Mouse (Mus musculus) right cerebral cortex, adult 18-20 months (tissue): ENCODE measurements around the gene Hipk2.

Experiments used
- DNase-seq: peaks from one replicate; pipeline ENCODE4 v3.0.0; 2022; ENCODE audit warnings: mixed read lengths

Hipk2 gene

DNA sequence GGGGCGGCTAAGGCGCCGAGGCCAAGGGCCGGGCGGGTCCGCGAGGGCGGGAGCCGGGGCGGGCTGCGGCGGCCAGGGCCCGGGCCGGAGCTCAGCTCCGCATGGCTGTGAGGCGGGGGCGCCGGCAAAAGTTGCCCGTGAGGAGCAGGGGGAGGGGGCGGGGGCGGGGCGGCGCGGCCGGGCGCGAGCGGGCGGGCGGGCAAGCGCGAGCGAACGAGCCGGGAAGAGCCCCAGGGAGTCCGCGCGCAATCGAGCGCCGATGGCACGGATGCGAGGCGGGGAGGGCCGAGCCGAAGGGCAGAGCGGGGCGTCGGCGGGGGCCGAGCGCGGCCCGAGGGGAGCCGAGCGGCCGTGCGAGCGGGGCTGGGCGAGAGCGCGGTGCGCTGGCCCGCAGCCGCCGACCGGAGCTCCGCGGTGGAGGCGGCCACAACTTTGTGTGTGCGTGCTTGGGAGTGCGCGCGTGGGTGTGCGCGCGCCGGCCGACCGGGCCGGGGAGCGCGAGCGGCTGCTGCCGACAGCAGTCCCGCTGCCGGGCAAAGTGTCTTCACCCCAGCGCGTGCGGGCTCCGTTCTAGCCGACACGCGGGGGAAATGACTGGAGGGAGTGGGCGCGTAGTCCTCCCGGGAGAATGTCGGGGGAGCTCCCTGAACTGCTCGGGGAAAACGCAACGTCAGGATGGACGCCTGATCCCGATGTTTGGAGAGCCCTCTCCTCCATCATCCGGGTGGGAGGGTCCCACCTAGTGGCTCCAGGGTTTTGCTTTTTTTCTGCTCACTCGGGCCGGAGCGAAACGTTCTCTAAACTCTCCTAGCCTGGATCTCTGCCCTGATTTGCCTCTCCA is at the start of gene Hipk2:
TSS of gene Hipk2 (minus strand) at position 95 of the 841 bp plus-strand sequence.
- DNase-seq, result peak; percentile 76

DNA sequence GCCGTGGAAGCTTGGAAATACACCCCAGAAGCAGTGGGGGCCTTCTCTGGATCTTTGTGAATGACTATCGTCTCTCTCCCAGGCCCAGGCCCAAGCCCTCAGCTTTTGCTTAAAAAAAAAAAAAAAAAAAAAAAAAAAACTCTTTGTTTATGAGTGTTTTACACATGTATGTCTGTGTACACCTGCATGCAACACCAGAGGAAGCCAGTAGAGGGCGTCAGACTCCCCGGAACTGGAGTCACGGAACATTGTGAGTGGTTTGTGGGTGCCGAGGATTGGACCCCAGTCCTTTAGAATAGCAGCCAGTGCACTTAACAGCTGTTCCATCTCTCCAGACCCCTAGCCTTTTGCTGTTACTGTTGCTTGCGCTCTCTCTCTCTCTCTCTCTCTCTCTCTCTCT is 49.8 kb upstream of the Hipk2 start:
- no peak for DNase-seq

DNA sequence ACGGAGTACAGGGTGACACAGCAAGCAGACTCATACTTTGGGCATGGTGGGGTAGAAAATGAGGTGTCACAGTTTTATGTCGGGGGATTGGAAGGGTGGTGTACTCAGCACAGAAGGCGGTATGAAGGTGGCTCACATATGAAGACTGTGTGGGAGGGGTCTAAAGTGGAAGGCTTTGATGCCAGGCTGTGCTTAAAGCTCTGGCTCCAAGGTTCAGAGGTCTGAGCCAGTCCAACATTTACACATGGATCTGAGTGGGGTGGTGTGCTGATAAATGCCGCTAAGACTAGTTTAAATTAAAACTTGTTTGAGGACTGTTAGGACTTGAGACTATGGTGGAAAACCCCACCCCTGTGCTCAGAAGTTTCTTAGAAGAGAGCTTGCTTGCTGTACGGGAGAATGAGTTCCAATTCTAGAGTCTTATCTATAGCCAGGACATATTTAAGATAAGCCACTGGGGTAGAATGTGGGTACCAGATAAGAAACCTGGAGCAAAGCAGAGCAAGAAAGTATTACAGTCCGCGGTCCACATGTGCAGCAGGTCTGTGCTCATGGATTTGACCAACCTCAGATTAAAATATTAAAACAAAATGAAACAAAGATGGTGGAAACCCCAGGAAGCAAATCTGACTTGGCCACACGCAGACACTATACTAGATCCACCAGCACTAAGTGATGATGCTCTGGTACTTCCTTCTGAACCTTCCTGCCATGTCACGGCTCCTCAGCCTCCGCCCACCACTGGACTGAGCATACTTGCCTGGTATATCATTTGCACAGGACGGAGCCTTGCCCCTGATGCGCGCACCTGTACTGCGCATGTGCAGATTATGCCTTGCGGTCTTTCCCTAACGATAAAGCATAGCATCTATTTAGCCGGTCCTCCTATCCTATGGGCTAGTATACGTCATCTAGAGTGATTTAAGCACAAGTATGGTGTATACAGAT is 48.2 kb upstream of the Hipk2 start:
- no peak for DNase-seq

DNA sequence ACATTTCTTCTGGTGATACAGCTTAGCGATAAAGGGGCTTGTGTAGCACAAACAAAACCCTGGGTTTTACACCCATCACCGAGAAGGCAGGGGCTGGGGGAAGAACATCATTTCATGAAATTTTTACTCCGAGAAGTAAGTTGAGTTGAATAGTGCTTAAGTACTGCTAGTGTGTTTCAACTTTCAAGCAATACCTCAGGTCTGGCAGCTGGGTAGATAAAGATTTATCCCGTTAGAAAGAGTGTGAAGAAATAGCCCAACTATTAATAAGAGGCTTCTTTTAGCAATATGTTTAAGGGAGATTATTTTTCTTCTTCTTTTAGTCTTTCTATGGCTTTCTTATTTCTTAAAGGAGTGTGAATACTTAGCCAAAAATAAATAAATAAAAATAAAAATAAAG is 47.5 kb upstream of the Hipk2 start:
- no peak for DNase-seq

DNA sequence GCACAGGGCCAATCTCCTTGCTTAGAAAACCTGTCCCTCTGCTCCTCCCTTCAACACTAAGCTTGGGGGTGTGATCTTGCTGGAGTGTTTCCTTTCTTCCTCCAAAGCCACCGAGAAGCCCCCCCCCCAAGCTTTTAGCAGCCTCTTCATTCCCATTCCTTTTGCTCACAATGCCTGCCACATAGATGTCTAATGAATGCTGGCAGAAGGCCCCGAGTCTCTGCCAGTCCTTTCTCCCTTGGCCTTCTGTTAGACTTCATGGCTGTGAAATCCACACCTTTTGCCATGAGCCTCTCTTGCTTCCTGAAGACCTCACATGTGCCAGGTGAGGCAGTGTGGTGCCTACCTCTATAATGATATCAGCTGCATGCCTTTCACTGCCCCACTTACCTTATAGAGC is 46.6 kb upstream of the Hipk2 start:
- no peak for DNase-seq

DNA sequence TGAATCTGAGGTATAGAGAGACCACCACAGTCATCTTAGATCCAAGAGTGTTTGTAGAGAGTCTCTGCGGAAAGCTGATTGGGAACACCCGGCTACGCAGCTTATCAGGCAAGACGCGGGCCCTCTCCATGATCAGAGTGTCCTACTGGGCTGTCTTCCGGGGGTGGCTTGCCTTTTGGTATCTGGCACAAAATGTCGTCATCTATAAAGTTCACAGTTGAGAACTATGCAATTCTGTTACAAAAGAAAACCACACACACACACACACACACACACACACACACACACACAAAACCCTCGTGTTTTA is 45.8 kb upstream of the Hipk2 start:
- no peak for DNase-seq

DNA sequence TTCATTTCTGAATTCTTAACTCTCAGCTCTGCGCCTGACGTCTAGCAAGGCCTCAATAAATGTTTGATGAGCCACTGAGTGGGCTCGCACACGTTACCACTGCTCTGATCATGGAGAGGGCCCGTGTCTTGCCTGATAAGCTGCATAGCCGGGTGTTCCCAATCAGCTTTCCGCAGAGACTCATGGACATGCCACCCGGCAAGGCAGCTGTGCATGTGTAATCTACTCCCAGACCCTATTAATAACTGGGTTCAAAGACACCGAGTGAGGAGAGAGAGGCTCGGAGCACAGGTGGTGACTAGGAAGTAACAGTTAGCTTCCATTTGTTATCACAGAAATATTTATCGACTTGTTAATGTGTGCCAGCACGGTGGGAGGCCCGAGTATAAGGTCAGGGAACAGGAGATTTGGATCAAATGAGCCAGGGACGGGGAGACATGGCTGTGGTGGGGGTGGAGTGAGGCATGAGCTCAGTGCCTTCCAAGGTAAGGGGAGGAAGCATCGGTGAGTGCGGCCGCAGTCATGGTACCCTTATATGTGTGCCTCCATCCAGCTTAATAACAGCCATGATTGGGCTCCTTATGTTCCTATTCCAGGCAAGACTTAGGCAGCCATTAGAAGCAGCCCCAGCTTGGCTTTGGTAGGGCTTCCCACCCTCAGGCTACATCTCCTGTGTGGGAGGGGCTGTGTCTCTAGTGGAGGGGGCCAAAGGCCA is 45.3 kb upstream of the Hipk2 start:
- DNase-seq, result no peak

DNA sequence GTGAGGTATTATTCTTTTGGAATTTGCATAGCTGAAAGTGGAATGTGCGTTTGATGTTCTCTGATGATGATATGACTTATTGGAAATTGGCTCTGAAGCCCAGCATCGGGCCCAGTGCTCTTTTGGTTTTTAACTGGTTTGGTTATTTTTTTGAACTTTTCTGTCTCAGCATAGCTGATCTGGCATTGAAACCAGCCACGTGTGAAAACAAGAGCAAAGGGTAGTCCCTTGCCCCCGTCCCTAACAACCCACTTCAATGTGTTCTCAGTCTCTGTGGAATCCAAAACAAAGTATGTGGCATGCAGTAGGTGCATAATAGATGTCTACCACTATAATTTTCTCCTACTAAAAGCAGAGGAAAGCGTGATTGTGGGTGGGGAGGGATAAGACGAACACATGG is 44.2 kb upstream of the Hipk2 start:
- DNase-seq, result no peak

DNA sequence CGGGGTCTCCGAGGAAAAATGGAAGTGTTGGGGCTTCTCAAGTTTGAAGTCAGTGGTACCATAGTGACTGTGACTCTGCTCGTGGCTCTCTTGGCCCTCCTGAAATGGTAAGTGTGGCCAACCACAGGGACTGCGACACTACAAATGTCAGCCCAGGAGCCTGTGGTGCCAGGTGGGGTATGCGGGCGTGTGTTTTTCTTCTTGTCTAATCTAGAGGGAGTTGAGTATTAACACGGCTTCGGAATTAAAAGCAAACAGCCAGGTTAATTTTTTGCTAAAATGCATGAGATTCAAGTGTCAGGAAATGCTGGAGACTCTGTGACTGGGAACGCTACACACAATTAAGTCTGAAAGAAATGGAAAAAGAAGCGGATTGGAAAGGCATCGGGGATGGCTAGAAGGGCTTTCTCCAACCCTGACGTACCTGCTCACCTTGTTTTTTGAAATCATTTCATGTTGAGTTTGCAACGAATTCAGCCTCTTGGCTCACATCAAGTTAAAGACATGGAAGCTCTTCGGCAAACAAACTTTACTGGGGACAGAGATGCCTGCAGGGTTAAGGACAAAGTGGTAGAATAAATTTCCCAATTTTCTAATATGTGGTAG is 43.3 kb upstream of the Hipk2 start:
- DNase-seq, result no peak

DNA sequence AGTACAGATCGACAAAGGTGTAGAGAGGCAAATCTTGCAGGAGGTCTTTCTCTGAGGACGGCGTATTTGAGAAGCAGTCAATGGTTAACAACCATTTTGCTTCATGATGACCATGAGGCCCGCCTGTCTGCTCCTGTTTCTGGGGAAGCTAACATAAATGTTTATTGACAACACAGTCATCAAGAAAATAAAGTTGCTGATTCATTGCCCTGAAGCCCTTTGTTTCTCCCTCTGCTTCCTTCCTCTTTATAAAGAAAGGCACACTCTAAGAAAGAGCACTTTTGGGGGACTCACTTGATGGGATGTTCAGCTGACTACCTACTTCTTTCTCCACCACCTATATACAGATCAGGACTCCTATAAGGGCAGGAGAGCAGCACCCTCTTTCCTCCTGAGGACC is 42.8 kb upstream of the Hipk2 start:
- DNase-seq, result no peak

DNA sequence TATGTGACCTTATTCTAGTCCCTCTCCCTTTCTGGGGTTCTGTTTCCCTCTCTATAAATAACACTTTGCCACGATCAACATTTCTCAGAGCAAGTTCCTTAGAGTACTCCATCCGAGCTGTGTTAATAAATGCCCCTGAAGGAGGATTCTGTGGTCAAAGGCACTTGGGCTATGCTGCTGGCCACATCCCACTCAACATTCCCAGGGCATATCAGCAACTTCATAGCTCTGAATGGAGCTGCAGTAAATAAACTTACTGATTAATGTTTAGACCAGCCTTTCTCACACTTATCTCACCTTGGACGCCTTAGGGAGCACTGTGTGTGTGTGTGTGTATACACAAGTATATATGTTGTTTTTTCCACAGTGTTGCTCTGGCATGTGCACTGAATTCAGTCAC is 41.5 kb upstream of the Hipk2 start:
- DNase-seq, result no peak

DNA sequence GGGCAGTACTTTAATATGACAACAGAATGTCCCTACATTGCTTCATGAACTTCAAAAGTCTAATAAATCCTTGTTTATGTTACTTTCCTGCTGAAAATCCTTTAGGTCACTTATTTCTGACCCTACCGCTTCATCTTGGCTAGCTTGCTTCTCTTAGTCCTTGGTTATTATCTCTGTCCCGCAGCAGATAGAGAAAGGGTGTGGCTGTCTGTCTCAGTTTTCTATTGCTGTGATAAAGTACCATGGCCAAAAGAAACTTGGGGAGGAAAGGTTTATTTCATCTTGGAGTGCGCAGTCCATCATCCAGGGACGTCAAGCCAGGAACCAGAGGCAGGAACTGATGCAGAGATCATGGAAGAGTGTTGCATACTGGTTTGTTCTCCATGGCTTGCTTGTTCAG is 40.6 kb upstream of the Hipk2 start:
- no peak for DNase-seq

DNA sequence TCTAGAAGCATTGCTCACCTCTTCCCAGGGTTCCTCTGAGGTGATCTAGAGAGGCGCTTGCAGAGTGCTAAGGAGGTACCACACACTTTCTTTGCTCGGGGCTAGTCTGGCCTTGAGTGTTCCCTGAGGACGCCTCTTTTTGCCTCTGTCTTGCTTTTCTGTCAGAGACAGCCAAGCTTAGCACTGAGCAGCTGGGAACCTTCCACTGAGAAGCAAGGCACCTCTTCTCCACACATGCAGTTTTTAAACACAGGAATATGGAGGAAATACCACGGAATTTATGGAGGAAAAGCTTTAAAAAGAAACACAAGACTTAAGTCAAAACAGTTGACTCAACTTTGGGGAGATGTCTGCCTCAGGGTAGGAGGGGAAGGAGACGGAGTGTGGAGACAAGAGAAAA is 39.8 kb upstream of the Hipk2 start:
- no peak for DNase-seq

DNA sequence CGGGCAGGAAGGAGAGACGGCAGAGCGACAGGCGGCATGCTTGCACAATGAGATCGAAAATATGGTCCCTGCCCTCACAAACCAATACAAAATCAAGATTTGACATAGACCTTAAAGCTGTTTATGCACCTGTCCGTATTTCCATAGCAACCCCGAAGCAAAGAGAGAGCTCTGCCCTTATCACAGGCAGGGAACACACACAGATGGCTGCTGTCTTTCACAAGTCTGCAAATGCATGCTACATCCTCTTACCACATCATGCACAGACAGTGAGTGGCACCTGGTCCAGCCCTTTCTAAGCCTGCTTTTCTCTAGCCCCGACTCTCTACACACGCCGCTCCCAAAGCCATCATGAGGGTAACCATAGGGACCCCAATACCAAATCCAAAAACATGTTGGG is 38.2 kb upstream of the Hipk2 start:
- no peak for DNase-seq

DNA sequence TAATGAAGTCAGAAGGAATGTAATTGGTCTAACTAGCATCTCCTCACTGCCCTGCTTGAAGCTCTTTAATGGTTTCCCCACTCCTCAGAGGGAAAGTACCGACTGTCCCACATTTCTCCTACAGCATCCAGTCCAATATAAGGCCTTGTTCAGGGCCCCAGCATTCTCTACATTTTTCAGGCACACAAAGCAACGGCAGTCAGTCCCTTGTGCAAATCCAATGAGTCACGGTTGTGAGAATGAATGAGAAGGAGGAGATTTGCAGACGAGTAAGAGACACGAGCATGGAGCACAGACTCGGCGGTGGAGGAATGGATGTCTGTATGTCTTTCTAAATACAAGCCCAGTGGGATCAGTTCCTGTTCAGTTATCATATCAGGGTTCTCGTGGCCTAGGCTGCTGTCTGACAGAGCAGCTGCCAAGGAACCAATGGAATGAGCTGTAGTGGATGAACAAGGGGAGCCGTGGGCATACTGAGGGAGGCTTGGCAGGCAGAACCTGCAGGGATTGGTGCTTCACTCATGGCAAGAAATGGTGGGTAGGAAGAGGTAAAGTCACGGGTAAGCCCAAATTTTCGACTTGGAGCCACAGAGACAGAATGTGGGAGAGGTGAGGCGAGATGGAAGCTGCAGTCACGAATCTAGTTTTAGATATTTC is 37.5 kb upstream of the Hipk2 start:
- DNase-seq, result peak; percentile 37

DNA sequence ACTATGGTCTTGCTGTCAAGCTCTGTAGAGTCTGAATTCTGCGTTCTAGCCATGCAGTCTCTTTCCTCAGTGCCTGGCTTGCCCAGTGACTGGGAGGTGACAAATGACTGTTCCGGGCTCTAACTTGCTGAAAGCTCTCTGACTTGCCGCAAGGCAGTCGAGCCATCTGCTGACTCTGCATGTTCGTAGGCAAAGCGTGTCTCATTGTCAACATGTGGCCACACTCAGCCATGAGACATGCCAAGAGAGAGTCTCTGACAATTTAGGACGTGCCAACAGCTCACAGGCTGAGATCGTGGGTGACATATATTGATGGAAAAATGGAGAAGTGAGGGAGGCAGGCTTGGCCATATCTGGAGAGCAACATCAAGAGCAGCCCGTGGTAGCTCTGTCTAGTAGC is 36.9 kb upstream of the Hipk2 start:
- DNase-seq, result peak; percentile 12

DNA sequence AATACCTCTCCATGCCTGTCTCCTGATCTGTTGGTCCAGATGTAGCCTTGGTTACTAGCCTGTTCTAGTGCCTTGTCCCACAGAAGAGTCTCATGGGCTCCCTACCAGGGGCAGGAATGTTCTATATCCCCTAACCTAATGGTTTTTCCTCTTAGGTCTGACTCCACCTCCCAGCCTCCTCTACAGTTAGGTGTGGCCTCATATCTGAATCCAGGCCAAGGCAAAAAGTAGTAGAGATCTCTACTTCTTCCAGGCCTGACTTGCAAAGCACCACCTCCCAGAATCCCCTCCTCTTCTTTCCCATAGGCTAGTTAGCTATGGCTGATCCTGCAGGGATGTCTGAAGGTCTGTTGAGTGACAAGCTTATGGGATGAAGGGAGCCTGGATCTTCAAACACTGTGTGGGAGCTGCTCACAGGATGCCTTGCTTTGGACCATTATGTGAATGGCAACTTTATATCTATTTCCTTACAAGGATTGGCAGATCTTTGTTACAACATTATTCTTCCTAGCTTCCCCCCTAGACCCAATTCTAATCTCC is 36.2 kb upstream of the Hipk2 start:
- DNase-seq, result no peak

DNA sequence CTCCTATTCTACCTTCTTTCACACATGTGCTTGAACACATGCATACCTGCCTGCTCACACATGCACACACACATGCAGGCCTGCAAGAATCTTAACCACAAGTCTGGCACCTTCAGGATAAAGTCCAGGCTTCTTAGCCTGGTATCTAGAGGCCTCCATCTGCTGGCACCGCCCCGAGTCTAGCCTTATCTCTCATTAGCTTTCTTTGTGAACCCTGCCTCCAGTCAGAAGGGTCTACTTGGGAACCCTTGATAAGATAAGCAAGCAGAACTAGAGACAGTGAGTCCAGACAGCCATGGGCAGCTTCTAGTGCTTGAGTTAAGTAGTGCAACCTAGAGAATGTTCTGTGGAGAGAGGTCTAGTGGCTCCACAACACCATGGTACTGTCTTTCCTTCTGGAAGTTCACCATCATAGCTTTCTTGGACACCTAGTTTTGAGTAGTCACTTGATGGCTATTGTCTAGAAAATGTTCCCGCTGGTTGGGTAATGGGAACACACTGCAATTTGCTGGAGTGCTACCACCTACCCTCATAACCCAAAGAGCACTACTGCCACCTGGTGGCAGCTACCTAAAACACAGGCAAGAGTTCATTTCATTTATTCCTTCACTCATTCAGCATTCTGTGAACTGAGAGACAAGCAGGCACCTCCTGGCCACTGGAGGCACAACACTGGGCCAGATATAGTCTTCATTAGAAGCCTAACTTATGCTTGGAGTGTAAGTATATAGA is 35.0 kb upstream of the Hipk2 start:
- peak; percentile 62 for DNase-seq

DNA sequence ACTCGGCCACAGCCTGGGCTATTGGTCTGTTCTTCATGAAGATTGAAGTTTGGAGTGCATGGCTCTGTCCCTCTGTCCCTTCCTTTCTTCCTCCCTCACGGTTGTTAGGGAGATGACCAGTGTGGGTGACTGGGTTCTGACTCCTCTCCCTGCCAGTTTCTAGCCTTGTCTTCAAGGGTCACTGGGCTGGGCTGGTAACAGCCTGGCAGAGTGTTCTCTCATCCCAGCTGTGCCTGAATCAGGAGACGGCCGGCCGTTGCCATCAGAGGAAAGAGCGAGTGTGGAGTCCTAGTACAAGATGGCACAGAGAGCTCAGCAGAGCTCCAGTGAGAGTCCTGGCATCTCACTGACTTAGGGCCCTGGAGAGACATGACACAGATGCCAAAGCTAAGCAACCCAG is 32.4 kb upstream of the Hipk2 start:
- no peak for DNase-seq

DNA sequence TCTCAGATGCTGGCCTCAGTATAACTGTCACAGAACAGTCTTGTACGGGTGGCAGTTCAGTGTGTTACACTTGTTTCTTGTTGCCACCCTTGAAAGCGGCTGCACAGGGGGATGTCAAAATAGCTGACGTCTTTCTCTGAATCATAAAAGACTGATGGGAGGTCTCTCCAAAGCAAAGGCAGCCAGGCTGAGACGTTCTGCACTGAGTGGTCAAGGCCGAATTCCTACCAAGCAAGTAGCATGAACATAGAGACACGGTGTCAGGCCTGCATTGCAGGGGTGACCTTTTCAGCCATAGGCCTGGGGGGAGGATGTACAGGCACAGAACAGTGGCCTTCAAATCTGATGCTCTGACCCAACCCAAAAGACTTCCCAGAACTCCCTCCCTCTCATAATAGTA is 30.0 kb upstream of the Hipk2 start:
- no peak for DNase-seq

DNA sequence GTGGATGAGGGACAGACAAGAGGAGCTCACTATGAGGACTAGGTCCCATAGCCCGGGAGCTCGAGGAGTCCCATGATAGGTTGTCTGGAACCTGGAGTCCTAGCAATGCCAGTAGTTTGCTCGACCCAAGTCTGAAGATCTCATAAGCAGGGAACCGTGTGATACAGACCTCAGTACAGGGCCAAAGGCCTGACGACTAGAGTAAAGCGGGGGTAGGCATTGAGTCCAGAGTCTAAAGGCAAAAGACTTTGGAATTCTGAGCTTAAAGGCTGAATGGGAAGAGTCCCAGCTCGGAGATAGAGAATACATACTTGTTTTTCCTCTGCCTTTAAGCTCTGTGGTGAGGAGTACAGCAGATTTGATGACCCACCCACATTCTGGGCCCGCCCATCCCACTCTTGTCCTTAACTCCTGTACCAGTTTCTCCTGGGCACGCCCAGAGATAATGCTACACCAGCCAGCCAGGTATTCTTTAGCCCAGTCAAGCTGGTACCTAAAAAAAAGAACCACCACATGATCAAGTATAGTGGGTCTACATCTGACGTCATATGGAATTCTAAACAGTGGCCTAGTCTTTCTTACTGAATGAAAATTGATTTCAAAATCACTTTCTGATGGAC is 27.0 kb upstream of the Hipk2 start:
- no peak for DNase-seq
